ENCODE assay signal across 7 mouse cellular contexts in the genomic region with DNA sequence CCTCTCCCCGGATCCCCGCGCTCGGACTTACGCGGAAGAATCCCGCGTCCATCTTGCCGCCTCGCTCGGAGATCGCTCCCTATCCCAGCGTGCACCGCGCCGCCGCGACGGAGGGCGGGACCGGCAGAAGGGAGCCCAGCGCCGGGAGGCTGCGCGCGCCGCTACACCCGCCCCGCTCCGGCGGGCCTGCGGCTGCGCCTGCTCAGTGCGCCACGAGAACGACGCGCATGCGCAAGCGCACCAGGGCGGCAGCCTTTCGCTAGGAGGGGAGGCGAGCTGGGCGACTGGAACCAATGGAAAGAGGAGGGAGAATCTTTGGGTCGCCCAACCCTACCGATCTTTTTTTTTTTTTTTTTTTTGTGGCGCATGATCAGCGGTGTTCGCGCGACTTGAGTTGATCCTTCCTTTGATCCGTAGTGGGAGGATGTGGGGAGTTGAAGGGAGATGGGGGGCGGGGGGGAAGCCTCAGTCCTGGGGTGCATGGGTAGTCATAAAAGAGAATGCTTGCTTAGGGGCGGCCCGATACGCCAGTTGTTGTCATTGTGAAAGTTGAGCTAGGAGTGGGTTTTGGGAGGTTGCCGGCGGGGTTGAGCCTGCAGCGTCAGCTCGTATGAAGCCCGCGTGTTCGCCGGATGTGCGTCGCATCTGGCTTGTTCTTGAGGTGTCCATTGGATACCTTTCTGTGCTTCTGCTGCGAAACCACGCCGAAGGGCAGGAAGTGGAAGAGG. TPM values are rescaled to one million over a fixed set of nuclear protein-coding genes. Genes with fewer than 3 reads are reported as not detected.
DNase-seq lines count a peak whose midpoint lies in the region; ATAC-seq lines count a peak whose summit lies in the region.

Srrm1 (minus strand) TSS at position 256 of the 728 bp plus-strand sequence.

- peak within 1 kb of the TSS; percentile 67 for H3K4me2 ChIP-seq in embryonic facial prominence, embryonic 11.5 days (ENCODE audit: low read depth, low read length)
- peak within 1 kb of the TSS; percentile 89 for H3K4me2 ChIP-seq in midbrain, embryonic 13.5 days (replicated peaks)

- under 1% methylated on average over 69 of the region's 69 CpGs for WGBS in embryonic facial prominence, embryonic 11.5 days
- WGBS in limb, embryonic 10.5 days: under 1% methylated on average over 68 of the region's 69 CpGs
- under 1% methylated on average over 69 of the region's 69 CpGs for WGBS in midbrain, embryonic 13.5 days

- peak within 1 kb of the TSS; percentile 98 for H3K4me3 ChIP-seq in embryonic facial prominence, embryonic 11.5 days (ENCODE audit: low read depth, low read length)
- peak within 1 kb of the TSS; percentile 95 for H3K4me3 ChIP-seq in limb, embryonic 10.5 days
- peak within 1 kb of the TSS; percentile 99 for H3K4me3 ChIP-seq in midbrain, embryonic 13.5 days (replicated peaks)

- peak within 1 kb of the TSS; percentile 99 for H3K9ac ChIP-seq in embryonic facial prominence, embryonic 11.5 days (replicated peaks; ENCODE audit: low read length)
- peak within 1 kb of the TSS; percentile 98 for H3K9ac ChIP-seq in midbrain, embryonic 13.5 days (replicated peaks)

- peaks cover 2% of the 10 kb centered on the region; the same call in 1 of the 2 replicates for H3K36me3 ChIP-seq in embryonic facial prominence, embryonic 11.5 days (replicated peaks; ENCODE audit: control insufficient read depth, insufficient read depth, low read depth, low read length)
- peaks cover 33% of the 10 kb centered on the region for H3K36me3 ChIP-seq in limb, embryonic 10.5 days
- H3K36me3 ChIP-seq in midbrain, embryonic 13.5 days: peaks cover 19% of the 10 kb centered on the region

- H3K27ac ChIP-seq in embryonic facial prominence, embryonic 11.5 days (replicated peaks; ENCODE audit: low read depth, low read length): peak within 1 kb of the TSS; percentile 95
- H3K27ac ChIP-seq in limb, embryonic 10.5 days: peak within 1 kb of the TSS; percentile 99
- peak within 1 kb of the TSS; percentile 95 for H3K27ac ChIP-seq in midbrain, embryonic 13.5 days

- H3K27me3 ChIP-seq in embryonic facial prominence, embryonic 11.5 days (ENCODE audit: control insufficient read depth, insufficient read depth, low read length): no peaks in the 10 kb centered on the region
- no peaks in the 10 kb centered on the region for H3K27me3 ChIP-seq in limb, embryonic 10.5 days (ENCODE audit: low read depth, poor library complexity, severe bottlenecking)
- H3K27me3 ChIP-seq in midbrain, embryonic 13.5 days: no peaks in the 10 kb centered on the region

- ATAC-seq in embryonic facial prominence, embryonic 11.5 days (replicated peaks; ENCODE audit: insufficient number of reproducible peaks, low FRiP score, low TSS enrichment, low read depth): peak; percentile 89
- peak; percentile 74 for ATAC-seq in granulocyte monocyte progenitor cell, adult 5-6 weeks (replicated peaks; ENCODE audit: poor library complexity, severe bottlenecking)
- ATAC-seq in midbrain, embryonic 13.5 days: peak; percentile 93

- DNase-seq in adrenal gland, postnatal 14 days: peak; percentile 100
- DNase-seq in embryonic facial prominence, embryonic 11.5 days (ENCODE audit: low spot score): peak; percentile 99
- DNase-seq in kidney, adult 11 months: peak; percentile 98
- DNase-seq in limb, embryonic 10.5 days (ENCODE audit: low spot score): peak; percentile 99
- DNase-seq in spleen, adult 12 weeks (ENCODE audit: low spot score): peak; percentile 98

- H3K9me3 ChIP-seq in embryonic facial prominence, embryonic 11.5 days (replicated peaks; ENCODE audit: control insufficient read depth, low read length): no peaks in the 10 kb centered on the region
- no peaks in the 10 kb centered on the region for H3K9me3 ChIP-seq in limb, embryonic 10.5 days (replicated peaks)
- no peaks in the 10 kb centered on the region for H3K9me3 ChIP-seq in midbrain, embryonic 13.5 days

- peaks cover 4% of the 10 kb centered on the region for H3K4me1 ChIP-seq in embryonic facial prominence, embryonic 11.5 days (ENCODE audit: control insufficient read depth, insufficient read depth, low read length)
- H3K4me1 ChIP-seq in limb, embryonic 10.5 days: peaks cover 21% of the 10 kb centered on the region
- H3K4me1 ChIP-seq in midbrain, embryonic 13.5 days (replicated peaks): peaks cover 19% of the 10 kb centered on the region

RNA-seq across cellular contexts. Expression of gene Srrm1, which starts in this region (rescaled TPM):
- total RNA-seq in adrenal gland, postnatal 14 days (2021): 120 and 136 TPM in 2 replicates
- polyA plus RNA-seq in embryonic facial prominence, embryonic 11.5 days (2014; fragmentation: Nextera tagmentation; extraction: Ambion mirVana): 245 and 269 TPM in 2 replicates
- 232 and 260 TPM in 2 replicates for total RNA-seq in granulocyte monocyte progenitor cell, adult 5-6 weeks (2014; fragmentation: Nextera tagmentation)
- total RNA-seq in granulocyte monocyte progenitor cell, adult 5-6 weeks (2017): 84.9 and 94.7 TPM in 2 replicates
- 233 TPM in 2 replicates for polyA plus RNA-seq in limb, embryonic 10.5 days (2016; fragmentation: Nextera tagmentation; extraction: Ambion mirVana)
- 211 and 246 TPM in 2 replicates for polyA plus RNA-seq in midbrain, embryonic 13.5 days (2015; fragmentation: Nextera tagmentation; extraction: Ambion mirVana)

Comparison
In these comparisons a context has a peak if more than half of its experiments do, and no peak if none do; other contexts are left out.
1. Peak in every context shown above with its lines: DNase-seq, ATAC-seq, H3K4me3 ChIP-seq and H3K27ac ChIP-seq.